Mouse (Mus musculus): Measurements from ENCODE around the gene Mrpl18. TPM values are rescaled to one million over a fixed set of nuclear protein-coding genes. Genes with fewer than 3 reads are reported as not detected.
A peak's percentile ranks its signal among the peaks of the same experiment; 100 is the strongest.

Mrpl18 gene
- polyA plus RNA-seq, 1 experiment from 2014 or later, result 208 TPM

DNA sequence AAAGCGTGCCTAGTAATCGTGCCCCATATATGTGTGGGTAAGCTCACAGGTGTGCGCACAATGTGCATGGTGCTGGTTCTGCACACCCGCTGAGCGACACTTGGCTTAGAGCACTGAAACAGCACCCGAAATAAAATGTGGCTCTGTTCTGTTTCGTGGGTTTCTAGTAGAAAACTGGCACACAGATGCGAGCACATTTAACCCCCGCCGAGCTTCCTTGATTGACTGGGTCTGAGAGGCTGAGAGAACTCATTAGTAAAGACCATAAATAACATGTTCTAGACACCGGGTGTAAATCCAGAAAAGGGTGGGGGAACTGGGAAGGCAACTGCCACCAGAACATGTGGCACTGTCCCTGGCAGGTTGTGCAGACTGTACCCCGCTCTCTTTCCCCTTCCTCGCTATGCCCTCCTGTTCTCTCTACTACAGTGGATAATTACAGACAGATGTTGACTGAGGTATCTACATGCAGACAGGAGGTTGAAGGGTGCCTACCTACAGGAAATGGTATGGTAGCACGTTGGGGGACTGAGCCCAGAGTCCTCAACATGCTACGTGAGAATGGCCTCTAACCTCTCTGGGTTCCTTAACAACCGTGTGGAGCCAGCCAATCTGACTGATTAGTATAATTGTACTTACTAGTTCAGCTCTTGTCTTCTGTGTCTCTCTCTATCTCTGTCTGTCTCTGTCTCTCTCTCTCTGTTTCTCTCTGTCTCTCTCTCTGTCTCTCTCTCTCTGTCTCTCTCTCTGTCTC, 43.7 kb downstream of the Mrpl18 start:
- Histone ChIP-seq H3K9me3 (no peaks in the 10 kb centered on the region), H3K27ac (no peak overlapping the region), H3K27me3 (ENCODE audit: insufficient read depth, poor library complexity, severe bottlenecking) (peaks cover 16% of the 10 kb centered on the region; the same call in 1 of the 2 replicates), H3K4me1 (peaks cover 23% of the 10 kb centered on the region), H3K36me3 (no peaks in the 10 kb centered on the region), H3K4me3 (no peak overlapping the region)
- no peak for DNase-seq (ENCODE audit: low spot score)
- 62% methylated on average over 16 of the region's 16 CpGs for WGBS

- peaks cover 16% of the 10 kb centered on the region; the same call in 1 of the 2 replicates for H3K27me3 ChIP-seq (ENCODE audit: insufficient read depth, poor library complexity, severe bottlenecking)
- H3K9me3 ChIP-seq, result no peaks in the 10 kb centered on the region
- H3K36me3 ChIP-seq, result no peaks in the 10 kb centered on the region
- peaks cover 22% of the 10 kb centered on the region for H3K4me1 ChIP-seq
- DNase-seq (ENCODE audit: low spot score), result no peak
- 9% methylated on average over 4 of the region's 4 CpGs for WGBS
- H3K4me3 ChIP-seq, result no peak overlapping the region; the same call in 1 of the 2 replicates
- peak overlapping the region; percentile 45; the same call in 1 of the 2 replicates for H3K27ac ChIP-seq
These were observed 47.5 kb downstream of the Mrpl18 start for GRCm38 (mm10) chr17:12868640-12869039.

- no peaks in the 10 kb centered on the region for H3K36me3 ChIP-seq
- H3K4me3 ChIP-seq, result no peak within 1 kb of the TSS; the same call in 1 of the 2 replicates
- H3K27me3 ChIP-seq (ENCODE audit: insufficient read depth, poor library complexity, severe bottlenecking), result peaks cover 16% of the 10 kb centered on the region; the same call in 1 of the 2 replicates
- 39% methylated on average over 2 of the region's 2 CpGs for WGBS
- H3K9me3 ChIP-seq, result no peaks in the 10 kb centered on the region
- DNase-seq (ENCODE audit: low spot score), result no peak
- H3K27ac ChIP-seq, result peak within 1 kb of the TSS; percentile 47
- peaks cover 17% of the 10 kb centered on the region for H3K4me1 ChIP-seq
These were observed 48.1 kb downstream of the Mrpl18 start, which contains the start of gene Mas1 for GRCm38 (mm10) chr17:12868043-12868442. Gene Mas1, minus strand, starts transcription at chr17:12868143.

GRCm38 (mm10) chr17:12866853-12867252, 49.3 kb downstream of the Mrpl18 start:
- Histone ChIP-seq H3K4me3 (no peak overlapping the region), H3K36me3 (no peaks in the 10 kb centered on the region), H3K4me1 (peaks cover 15% of the 10 kb centered on the region), H3K27ac (peak overlapping the region; percentile 47; the same call in 1 of the 2 replicates), H3K27me3 (ENCODE audit: insufficient read depth, poor library complexity, severe bottlenecking) (peaks cover 10% of the 10 kb centered on the region; the same call in 1 of the 2 replicates), H3K9me3 (no peaks in the 10 kb centered on the region)
- WGBS, result 60% methylated on average over 10 of the region's 10 CpGs
- DNase-seq (ENCODE audit: low spot score), result no peak

DNA sequence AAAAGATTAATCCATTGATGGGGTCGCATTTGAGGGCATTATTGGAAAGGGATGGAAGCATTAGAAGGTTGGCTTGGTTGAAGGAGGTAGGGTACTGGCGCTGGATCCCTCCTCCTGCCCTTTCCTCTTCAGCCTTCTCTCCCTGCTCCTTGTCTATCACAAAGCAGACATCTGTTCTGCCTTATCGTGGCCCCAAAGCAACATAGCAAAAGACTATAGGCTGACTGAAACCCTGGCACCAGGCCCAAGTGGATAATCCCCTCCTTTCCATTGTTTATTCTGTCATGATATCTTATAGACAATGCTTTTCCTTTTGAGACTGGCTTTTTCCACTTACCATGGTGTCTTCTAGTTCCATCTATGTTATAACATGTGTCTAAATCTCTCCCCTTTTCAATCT, 50.7 kb downstream of the Mrpl18 start:
- Histone ChIP-seq H3K27me3 (ENCODE audit: insufficient read depth, poor library complexity, severe bottlenecking) (no peaks in the 10 kb centered on the region; the same call in 1 of the 2 replicates), H3K4me1 (peaks cover 15% of the 10 kb centered on the region), H3K27ac (no peak overlapping the region), H3K9me3 (no peaks in the 10 kb centered on the region), H3K4me3 (no peak overlapping the region), H3K36me3 (no peaks in the 10 kb centered on the region)
- DNase-seq (ENCODE audit: low spot score), result no peak
- 44% methylated on average over 3 of the region's 3 CpGs for WGBS

DNA sequence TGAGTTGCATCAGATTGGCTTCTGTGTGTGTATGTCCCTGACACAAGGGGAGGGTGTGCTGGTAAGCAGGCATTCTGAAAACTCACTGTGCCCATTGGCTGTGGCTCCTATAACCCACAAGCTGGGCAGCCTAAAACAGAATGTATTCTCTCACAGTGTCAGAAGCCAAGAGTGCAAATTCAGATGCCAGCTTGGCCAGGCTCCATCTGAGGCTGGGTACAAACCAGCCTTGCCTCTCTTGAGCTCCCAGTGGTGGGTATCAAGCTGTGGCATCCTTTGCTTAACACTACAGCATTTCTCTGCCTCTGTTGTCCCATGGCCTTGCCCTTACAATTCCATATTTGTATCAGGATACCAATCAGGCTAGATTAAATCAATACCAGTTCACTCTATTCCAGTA, 52.0 kb downstream of the Mrpl18 start:
- H3K27ac ChIP-seq, result no peak overlapping the region
- H3K4me1 ChIP-seq, result peaks cover 15% of the 10 kb centered on the region
- H3K36me3 ChIP-seq, result no peaks in the 10 kb centered on the region
- DNase-seq (ENCODE audit: low spot score), result no peak
- no peak overlapping the region for H3K4me3 ChIP-seq
- H3K9me3 ChIP-seq, result no peaks in the 10 kb centered on the region
- no peaks in the 10 kb centered on the region for H3K27me3 ChIP-seq (ENCODE audit: insufficient read depth, poor library complexity, severe bottlenecking)

Small RNAs within 50 kb of the gene (microRNA-seq; reads per million reads assigned to microRNA genes)
- not detected for gene Gm24085

Other genes starting within 250 kb of the Mrpl18 start
- 0.39 and 1.1 TPM in 2 replicates for gene Slc22a1, start 240.5 kb downstream of the Mrpl18 start, polyA plus RNA-seq (2016; fragmentation: Nextera tagmentation; extraction: Ambion mirVana)
- 141 and 272 TPM in 2 replicates for gene Igf2r, start 146.7 kb downstream of the Mrpl18 start, polyA plus RNA-seq (2016; fragmentation: Nextera tagmentation; extraction: Ambion mirVana)
- 0.30 and 0.36 TPM in 2 replicates for gene Mas1, start 48.2 kb downstream of the Mrpl18 start, polyA plus RNA-seq (2016; fragmentation: Nextera tagmentation; extraction: Ambion mirVana)
- 0.07 TPM in 1 of 2 replicates, not detected in the other for gene Mrgprh, start 40.3 kb downstream of the Mrpl18 start, polyA plus RNA-seq (2016; fragmentation: Nextera tagmentation; extraction: Ambion mirVana)
- gene Pnldc1, start 6.1 kb downstream of the Mrpl18 start, polyA plus RNA-seq (2016; fragmentation: Nextera tagmentation; extraction: Ambion mirVana), result 1.4 and 2.5 TPM in 2 replicates
- 440 and 487 TPM in 2 replicates for gene Tcp1, start 644 bp downstream of the Mrpl18 start, polyA plus RNA-seq (2016; fragmentation: Nextera tagmentation; extraction: Ambion mirVana)
- gene Acat3, start 24.3 kb upstream of the Mrpl18 start, polyA plus RNA-seq (2016; fragmentation: Nextera tagmentation; extraction: Ambion mirVana), result 0.30 and 0.31 TPM in 2 replicates
- 95.8 and 146 TPM in 2 replicates for gene Acat2, start 44.4 kb upstream of the Mrpl18 start, polyA plus RNA-seq (2016; fragmentation: Nextera tagmentation; extraction: Ambion mirVana)
- gene Wtap, start 77.8 kb upstream of the Mrpl18 start, polyA plus RNA-seq (2016; fragmentation: Nextera tagmentation; extraction: Ambion mirVana), result 74.4 and 87.6 TPM in 2 replicates
- gene Sod2, start 90.5 kb upstream of the Mrpl18 start, polyA plus RNA-seq (2016; fragmentation: Nextera tagmentation; extraction: Ambion mirVana), result 213 and 293 TPM in 2 replicates
- gene Gpr31b, start 136.0 kb upstream of the Mrpl18 start, polyA plus RNA-seq (2016; fragmentation: Nextera tagmentation; extraction: Ambion mirVana), result not detected in 2 replicates
- 0.17 TPM in 1 of 2 replicates, not detected in the other for gene Tcp10b, start 144.8 kb upstream of the Mrpl18 start, polyA plus RNA-seq (2016; fragmentation: Nextera tagmentation; extraction: Ambion mirVana)
- not detected in 2 replicates for gene Unc93a, start 215.5 kb upstream of the Mrpl18 start, polyA plus RNA-seq (2016; fragmentation: Nextera tagmentation; extraction: Ambion mirVana)

Measured in heart, embryonic 10.5 days (tissue).